ENCODE assay signal across 23 mouse cellular contexts in the genomic region with DNA sequence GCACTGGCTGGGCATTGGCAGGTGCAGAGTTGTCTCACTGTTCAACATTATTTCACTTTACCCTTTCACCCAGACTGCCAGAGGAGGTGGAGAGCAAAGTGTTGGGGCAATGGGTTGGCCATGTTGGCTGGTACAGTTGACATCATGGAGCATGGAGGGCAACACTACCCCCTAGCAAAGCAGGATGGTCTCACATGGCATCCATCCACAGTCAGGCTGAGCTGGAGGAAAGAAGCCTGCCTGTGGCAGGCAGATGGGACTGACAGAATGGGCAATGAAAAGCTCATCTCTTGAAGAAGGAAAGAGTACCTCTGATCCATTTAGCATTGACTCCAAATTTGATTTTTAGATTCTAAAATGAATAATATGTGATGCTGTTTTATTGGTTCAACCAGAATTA.
"Had no signal": no experiment of that assay in that cellular context is flagged by ENCODE, and none has a peak within 500 bp of the region (broad histone marks: within the 10 kb centered on the region; RNA-seq: fewer than 3 reads in every experiment).

No protein-coding gene starts in this region.

- H3K4me2 ChIP-seq: heart, embryonic 11.5 days; heart, embryonic 13.5 days; heart, embryonic 15.5 days; hindbrain, embryonic 12.5 days; kidney, embryonic 15.5 days; limb, embryonic 13.5 days; limb, embryonic 15.5 days; liver, embryonic 12.5 days had no signal

- H3K36me3 ChIP-seq: heart, embryonic 13.5 days; heart, embryonic 15.5 days; hindbrain, embryonic 12.5 days; kidney, embryonic 15.5 days; limb, embryonic 13.5 days; limb, embryonic 15.5 days; liver, embryonic 12.5 days had no signal

- ATAC-seq: intestine, embryonic 16.5 days; liver, embryonic 12.5 days had no signal

- DNase-seq: gastrocnemius, postnatal 14 days; gastrocnemius, postnatal 36 days; heart, adult 11 months; heart, adult 2 months; heart, postnatal 14 days; heart, postnatal 36 days; kidney, adult 11 months; kidney, adult 2 months; kidney, adult 9 months; kidney, postnatal 14 days; layer of hippocampus, adult 9-11 months; layer of hippocampus, postnatal 36 days had no signal

- H3K9ac ChIP-seq: heart, embryonic 13.5 days; heart, embryonic 15.5 days; hindbrain, embryonic 12.5 days; kidney, embryonic 15.5 days; limb, embryonic 13.5 days; limb, embryonic 15.5 days; liver, embryonic 12.5 days; liver, embryonic 14.5 days had no signal

- H3K27ac ChIP-seq: heart, adult 2 months; heart, embryonic 13.5 days; heart, embryonic 15.5 days; hindbrain, embryonic 12.5 days; kidney, embryonic 15.5 days; kidney, postnatal 0 days; limb, embryonic 13.5 days; limb, embryonic 15.5 days; liver, embryonic 12.5 days; liver, embryonic 14.5 days had no signal

- H3K27me3 ChIP-seq: heart, embryonic 13.5 days; heart, embryonic 15.5 days; hindbrain, embryonic 12.5 days; kidney, embryonic 15.5 days; limb, embryonic 13.5 days; limb, embryonic 15.5 days; liver, embryonic 12.5 days had no signal

- H3K9me3 ChIP-seq: heart, embryonic 13.5 days; heart, embryonic 15.5 days; hindbrain, embryonic 12.5 days; kidney, embryonic 15.5 days; limb, embryonic 13.5 days; limb, embryonic 15.5 days; liver, embryonic 12.5 days had no signal

- H3K4me3 ChIP-seq: heart, adult 2 months; heart, embryonic 13.5 days; heart, embryonic 15.5 days; hindbrain, embryonic 12.5 days; kidney, embryonic 15.5 days; limb, embryonic 13.5 days; limb, embryonic 15.5 days; liver, embryonic 12.5 days had no signal

- H3K4me1 ChIP-seq: heart, embryonic 15.5 days; hindbrain, embryonic 12.5 days; kidney, embryonic 15.5 days; limb, embryonic 13.5 days; limb, embryonic 15.5 days; liver, embryonic 12.5 days had no signal
